Mouse (Mus musculus) midbrain, embryonic 15.5 days (tissue): Measurements from ENCODE around the gene Unkl. TPM values are rescaled to one million over a fixed set of nuclear protein-coding genes. Genes with fewer than 3 reads are reported as not detected.
A peak's percentile ranks its signal among the peaks of the same experiment; 100 is the strongest.

Experiments used
- ATAC-seq: fragments of 200-750 bp; cut with Nextera tagmentation; replicated peaks from 2 replicates; pipeline ENCODE4 v1.8.0; 2017; ENCODE audit warnings: moderate TSS enrichment
- H3K27ac ChIP-seq: fragments of 300-500 bp; sonication (generic); 2 replicates; pipeline ENCODE4 v1.5.1; 2015; ENCODE audit warnings: mild to moderate bottlenecking, inconsistent platforms
- H3K27me3 ChIP-seq: fragments of 300-500 bp; sonication (generic); replicated peaks from 2 replicates; pipeline ENCODE4 v1.6.1; 2015; ENCODE audit warnings: inconsistent platforms
- H3K36me3 ChIP-seq: fragments of 300-500 bp; sonication (generic); replicated peaks from 2 replicates; pipeline ENCODE4 v1.6.1; 2015; ENCODE audit warnings: inconsistent platforms
- H3K4me1 ChIP-seq: fragments of 300-500 bp; sonication (generic); 2 replicates; pipeline ENCODE4 v1.6.1; 2015; ENCODE audit warnings: inconsistent platforms
- H3K4me2 ChIP-seq: fragments of 300-500 bp; sonication (generic); 2 replicates; pipeline ENCODE4 v1.6.1; 2015; ENCODE audit warnings: inconsistent platforms, mild to moderate bottlenecking, moderate library complexity
- H3K4me3 ChIP-seq: fragments of 300-500 bp; sonication (generic); 2 replicates; pipeline ENCODE4 v1.5.1; 2015; ENCODE audit warnings: mild to moderate bottlenecking, inconsistent platforms
- H3K9ac ChIP-seq: fragments of 300-500 bp; sonication (generic); 2 replicates; pipeline ENCODE4 v1.6.1; 2015; ENCODE audit warnings: mild to moderate bottlenecking, inconsistent platforms
- H3K9me3 ChIP-seq: fragments of 300-500 bp; sonication (generic); 2 replicates; pipeline ENCODE4 v1.6.1; 2016; ENCODE audit warnings: inconsistent platforms
- WGBS: fragments of 180-500 bp; shearing (Covaris S2); methylation state at CpG from one replicate; pipeline ENCODE4 v1.1.7; 2015; ENCODE audit warnings: mixed read lengths; 5-methylcytosine and 5-hydroxymethylcytosine counted together
- polyA plus RNA-seq: library from polyadenylated mRNA; unstranded; fragments of >200 nt; fragmentation: Nextera tagmentation; extraction: Ambion mirVana; gene quantifications from 2 replicates; pipeline ENCODE4 v1.2.1, GENCODE M21; 2015

The Unkl gene
- polyA plus RNA-seq, 1 experiment from 2014 or later: 17.1 TPM

- no peak overlapping the region for H3K4me2 ChIP-seq
- peaks cover 15% of the 10 kb centered on the region; the same call in 1 of the 2 replicates for H3K36me3 ChIP-seq
- WGBS: 88% methylated on average over 16 of the region's 16 CpGs
- H3K4me3 ChIP-seq: no peak overlapping the region
- H3K27ac ChIP-seq: no peak overlapping the region
- no peaks in the 10 kb centered on the region for H3K27me3 ChIP-seq
- no peak for ATAC-seq
- peaks cover 15% of the 10 kb centered on the region for H3K4me1 ChIP-seq
- no peak overlapping the region for H3K9ac ChIP-seq
- no peaks in the 10 kb centered on the region for H3K9me3 ChIP-seq
These were observed 56.0 kb downstream of the Unkl start for GRCm38 (mm10) chr17:25244239-25244638.

- Histone ChIP-seq H3K4me3 (no peak overlapping the region), H3K4me1 (peaks cover 19% of the 10 kb centered on the region), H3K27me3 (no peaks in the 10 kb centered on the region), H3K4me2 (no peak overlapping the region), H3K27ac (no peak overlapping the region), H3K9me3 (no peaks in the 10 kb centered on the region), H3K36me3 (peaks cover 7% of the 10 kb centered on the region; the same call in 1 of the 2 replicates), H3K9ac (no peak overlapping the region)
- no peak for ATAC-seq
- WGBS: 81% methylated on average over 18 of the region's 18 CpGs
These were observed 60.0 kb downstream of the Unkl start for GRCm38 (mm10) chr17:25248033-25248750.

- no peak for ATAC-seq
- H3K4me1 ChIP-seq: peaks cover 39% of the 10 kb centered on the region
- H3K4me2 ChIP-seq: no peak overlapping the region
- 0 out of 2 replicates have a peak, but pooled peaks cover 4% of the 10 kb centered on the region for H3K27me3 ChIP-seq
- no peak overlapping the region for H3K27ac ChIP-seq
- WGBS: 76% methylated on average over 8 of the region's 8 CpGs
- H3K36me3 ChIP-seq: no peaks in the 10 kb centered on the region
- no peaks in the 10 kb centered on the region for H3K9me3 ChIP-seq
- H3K9ac ChIP-seq: no peak overlapping the region
- H3K4me3 ChIP-seq: no peak overlapping the region
These were observed 62.1 kb downstream of the Unkl start for GRCm38 (mm10) chr17:25250181-25250835.

- Histone ChIP-seq H3K9me3 (no peaks in the 10 kb centered on the region), H3K27me3 (peaks cover 11% of the 10 kb centered on the region; the same call in 1 of the 2 replicates), H3K27ac (peak overlapping the region; percentile 90), H3K9ac (no peak overlapping the region; the same call in 1 of the 2 replicates), H3K4me2 (peak overlapping the region; percentile 41), H3K4me1 (peaks cover 51% of the 10 kb centered on the region), H3K4me3 (no peak overlapping the region), H3K36me3 (no peaks in the 10 kb centered on the region)
- WGBS: 16% methylated on average over 3 of the region's 3 CpGs
- peak; percentile 75 for ATAC-seq
These were observed 64.4 kb downstream of the Unkl start for GRCm38 (mm10) chr17:25252643-25253042.

- no peak overlapping the region for H3K4me3 ChIP-seq
- no peak overlapping the region for H3K9ac ChIP-seq
- peaks cover 11% of the 10 kb centered on the region; the same call in 1 of the 2 replicates for H3K27me3 ChIP-seq
- H3K9me3 ChIP-seq: no peaks in the 10 kb centered on the region
- no peaks in the 10 kb centered on the region for H3K36me3 ChIP-seq
- H3K4me2 ChIP-seq: peak overlapping the region; percentile 41
- H3K27ac ChIP-seq: peak overlapping the region; percentile 90
- peak; percentile 46 for ATAC-seq
- H3K4me1 ChIP-seq: peaks cover 57% of the 10 kb centered on the region
- 3% methylated on average over 10 of the region's 10 CpGs for WGBS
These were observed 65.6 kb downstream of the Unkl start for GRCm38 (mm10) chr17:25253760-25254159.

- H3K27ac ChIP-seq: no peak overlapping the region
- H3K4me3 ChIP-seq: no peak overlapping the region
- WGBS: 66% methylated on average over 2 of the region's 2 CpGs
- peak overlapping the region; percentile 54; the same call in 1 of the 2 replicates for H3K4me2 ChIP-seq
- ATAC-seq: no peak
- H3K27me3 ChIP-seq: peaks cover 11% of the 10 kb centered on the region; the same call in 1 of the 2 replicates
- H3K9me3 ChIP-seq: no peaks in the 10 kb centered on the region
- H3K9ac ChIP-seq: no peak overlapping the region
- peaks cover 57% of the 10 kb centered on the region for H3K4me1 ChIP-seq
- peaks cover 2% of the 10 kb centered on the region; the same call in 1 of the 2 replicates for H3K36me3 ChIP-seq
These were observed 66.9 kb downstream of the Unkl start for GRCm38 (mm10) chr17:25255110-25255509.

- 3% methylated on average over 35 of the region's 35 CpGs for WGBS
- peaks cover 57% of the 10 kb centered on the region for H3K4me1 ChIP-seq
- ATAC-seq: no peak
These were observed 68.0 kb downstream of the Unkl start, which contains the start of gene Baiap3 for GRCm38 (mm10) chr17:25256140-25256754. Gene Baiap3 (minus strand): TSS chr17:25256364.

GRCm38 (mm10) chr17:25257804-25258261, 69.6 kb downstream of the Unkl start:
- peaks cover 9% of the 10 kb centered on the region for H3K36me3 ChIP-seq
- WGBS: 48% methylated on average over 6 of the region's 6 CpGs

More at GRCm38 (mm10) chr17:25256140-25256754, 68.0 kb downstream of the Unkl start, which contains the start of gene Baiap3:
- H3K4me2 ChIP-seq: peak within 1 kb of the TSS; percentile 54
- H3K27ac ChIP-seq: no peak within 1 kb of the TSS
- H3K4me3 ChIP-seq: peak within 1 kb of the TSS; percentile 27
- no peaks in the 10 kb centered on the region for H3K9me3 ChIP-seq
- H3K9ac ChIP-seq: peak within 1 kb of the TSS; percentile 14
- H3K27me3 ChIP-seq: peaks cover 11% of the 10 kb centered on the region; the same call in 1 of the 2 replicates
- peaks cover 4% of the 10 kb centered on the region; the same call in 1 of the 2 replicates for H3K36me3 ChIP-seq

GRCm38 (mm10) chr17:25264453-25264852, 76.3 kb downstream of the Unkl start:
- Histone ChIP-seq H3K4me1 (peaks cover 1% of the 10 kb centered on the region), H3K9ac (no peak overlapping the region), H3K27me3 (no peaks in the 10 kb centered on the region), H3K4me3 (no peak overlapping the region), H3K4me2 (no peak overlapping the region), H3K27ac (no peak overlapping the region), H3K36me3 (peaks cover 69% of the 10 kb centered on the region), H3K9me3 (no peaks in the 10 kb centered on the region)
- ATAC-seq: no peak
- WGBS: 68% methylated on average over 3 of the region's 3 CpGs

More at GRCm38 (mm10) chr17:25257804-25258261, 69.6 kb downstream of the Unkl start:
- Histone ChIP-seq H3K4me3 (no peak overlapping the region), H3K9ac (no peak overlapping the region), H3K4me2 (no peak overlapping the region), H3K27ac (no peak overlapping the region), H3K4me1 (peaks cover 41% of the 10 kb centered on the region), H3K9me3 (no peaks in the 10 kb centered on the region), H3K27me3 (peaks cover 11% of the 10 kb centered on the region; the same call in 1 of the 2 replicates)
- no peak for ATAC-seq

GRCm38 (mm10) chr17:25270795-25271335, 82.7 kb downstream of the Unkl start:
- no peak for ATAC-seq

GRCm38 (mm10) chr17:25272326-25272725, 84.1 kb downstream of the Unkl start:
- Histone ChIP-seq H3K36me3 (peaks cover 17% of the 10 kb centered on the region), H3K27me3 (no peaks in the 10 kb centered on the region), H3K4me1 (peaks cover 37% of the 10 kb centered on the region), H3K4me2 (peak overlapping the region; percentile 79), H3K27ac (peak overlapping the region; percentile 98; the same call in 1 of the 2 replicates), H3K9me3 (no peaks in the 10 kb centered on the region), H3K9ac (peak overlapping the region; percentile 97), H3K4me3 (peak overlapping the region; percentile 97)
- no peak for ATAC-seq
- under 1% methylated on average over 10 of the region's 10 CpGs for WGBS

More at GRCm38 (mm10) chr17:25270795-25271335, 82.7 kb downstream of the Unkl start:
- H3K27ac ChIP-seq: no peak overlapping the region
- H3K27me3 ChIP-seq: no peaks in the 10 kb centered on the region
- H3K4me2 ChIP-seq: peak overlapping the region; percentile 79; the same call in 1 of the 2 replicates
- no peaks in the 10 kb centered on the region for H3K9me3 ChIP-seq
- peaks cover 37% of the 10 kb centered on the region for H3K4me1 ChIP-seq
- no peak overlapping the region for H3K4me3 ChIP-seq
- 89% methylated on average over 2 of the region's 2 CpGs for WGBS
- peaks cover 31% of the 10 kb centered on the region for H3K36me3 ChIP-seq
- H3K9ac ChIP-seq: no peak overlapping the region
